Mouse (Mus musculus) MEL (cell line): ENCODE measurements around the gene Adm2. TPM values are rescaled to one million over a fixed set of nuclear protein-coding genes. Genes with fewer than 3 reads are reported as not detected.
A peak's percentile ranks its signal among the peaks of the same experiment; 100 is the strongest.

ENCODE experiments used
- DNase-seq: peaks from one replicate; pipeline ENCODE4 v3.0.0; 2011; ENCODE audit warnings: low read depth, low spot score
- H3K27ac ChIP-seq: 2 replicates; pipeline ENCODE4 v1.5.1; 2012; ENCODE audit warnings: low read depth, mild to moderate bottlenecking, control low read depth, low read length, moderate library complexity; ENCODE audit not compliant: control insufficient read depth
- H3K27me3 ChIP-seq, 2 experiments: fragments of 150-350 bp in 1 of 2; sonication (generic) in 1 of 2; 2 replicates each; pipeline ENCODE4 v1.6.1; 2012; ENCODE audit warnings: low read length in 2 of 2, mild to moderate bottlenecking in 2 of 2, improper control_type of control experiment in 1 of 2, moderate library complexity in 1 of 2; ENCODE audit not compliant: insufficient read depth in 2 of 2, control insufficient read depth in 1 of 2
- H3K36me3 ChIP-seq, 2 experiments: 2 replicates each; pipeline ENCODE4 v1.6.1; 2012 to 2014; ENCODE audit warnings: low read length in 2 of 2, improper control_type of control experiment in 1 of 2, inconsistent platforms in 1 of 2, mild to moderate bottlenecking in 1 of 2; ENCODE audit not compliant: insufficient read depth in 2 of 2, control insufficient read depth in 1 of 2
- H3K4me1 ChIP-seq, 2 experiments: fragments of 150-350 bp in 1 of 2; sonication (generic) in 1 of 2; 2 replicates each; pipeline ENCODE4 v1.6.1; 2012; ENCODE audit warnings: low read length in 2 of 2, improper control_type of control experiment in 1 of 2, mild to moderate bottlenecking in 1 of 2; ENCODE audit not compliant: insufficient read depth in 2 of 2, control insufficient read depth in 1 of 2
- H3K4me3 ChIP-seq, 2 experiments: fragments of 150-350 bp in 1 of 2; sonication (generic) in 1 of 2; 2 replicates each; pipeline ENCODE4 v1.5.1; 2012; ENCODE audit warnings: low read depth in 2 of 2, low read length in 2 of 2, mild to moderate bottlenecking in 2 of 2, moderate library complexity in 2 of 2, control low read depth in 1 of 2, improper control_type of control experiment in 1 of 2; ENCODE audit not compliant: control insufficient read depth in 1 of 2, insufficient read depth in 1 of 2
- H3K79me2 ChIP-seq: 2 replicates; pipeline ENCODE4 v1.6.1; 2012; ENCODE audit warnings: mild to moderate bottlenecking, low read length, moderate library complexity; ENCODE audit not compliant: control insufficient read depth, poor library complexity, insufficient read depth
- H3K9ac ChIP-seq: 2 replicates; pipeline ENCODE4 v1.6.1; 2012; ENCODE audit warnings: low read depth, mild to moderate bottlenecking, control low read depth, low read length, moderate library complexity; ENCODE audit not compliant: control insufficient read depth, poor library complexity, severe bottlenecking
- H3K9me3 ChIP-seq: fragments of 150-350 bp; sonication (generic); replicated peaks from 2 replicates; pipeline ENCODE4 v1.6.1; 2012; ENCODE audit warnings: mild to moderate bottlenecking, low read length, improper control_type of control experiment, moderate library complexity; ENCODE audit not compliant: insufficient read depth
- BHLHE40 ChIP-seq: IDR thresholded peaks from 2 replicates; pipeline ENCODE4 v1.6.1; 2012; ENCODE audit warnings: low read depth, mild to moderate bottlenecking, inconsistent platforms, low read length, improper control_type of control experiment, borderline replicate concordance
- CHD2 ChIP-seq: IDR thresholded peaks from 2 replicates; pipeline ENCODE4 v1.6.1; 2011; ENCODE audit warnings: low read length, improper control_type of control experiment
- E2F4 ChIP-seq: IDR thresholded peaks from 2 replicates; pipeline ENCODE4 v1.6.1; 2011; ENCODE audit warnings: low read depth, low read length, improper control_type of control experiment, borderline replicate concordance
- ELF1 ChIP-seq: IDR thresholded peaks from 2 replicates; pipeline ENCODE4 v1.6.1; 2014; ENCODE audit warnings: low read depth, mild to moderate bottlenecking, inconsistent platforms, low read length, improper control_type of control experiment, moderate library complexity
- ETS1 ChIP-seq: IDR thresholded peaks from 2 replicates; pipeline ENCODE4 v1.6.1; 2012; ENCODE audit warnings: low read depth, mild to moderate bottlenecking, inconsistent platforms, low read length, improper control_type of control experiment, moderate library complexity
- GABPA ChIP-seq: IDR thresholded peaks from 2 replicates; pipeline ENCODE4 v1.6.1; 2012; ENCODE audit warnings: low read depth, mild to moderate bottlenecking, inconsistent platforms, low read length, improper control_type of control experiment, moderate library complexity
- GATA1 ChIP-seq: IDR thresholded peaks from 2 replicates; pipeline ENCODE4 v1.6.1; 2011; ENCODE audit warnings: low read depth, low read length, improper control_type of control experiment
- JUND ChIP-seq: IDR thresholded peaks from 2 replicates; pipeline ENCODE4 v1.6.1; 2011; ENCODE audit warnings: low read depth, mild to moderate bottlenecking, improper control_type of control experiment, low read length
- KAT2A ChIP-seq: conservative IDR thresholded peaks from 2 replicates; pipeline ENCODE4 v1.6.1; 2012; ENCODE audit warnings: low read depth, low read length, improper control_type of control experiment, inconsistent platforms
- MAZ ChIP-seq: IDR thresholded peaks from 2 replicates; pipeline ENCODE4 v1.6.1; 2012; ENCODE audit warnings: low read depth, mild to moderate bottlenecking, inconsistent platforms, low read length, improper control_type of control experiment
- MEF2A ChIP-seq: IDR thresholded peaks from 2 replicates; pipeline ENCODE4 v1.6.1; 2014; ENCODE audit warnings: low read depth, mild to moderate bottlenecking, inconsistent platforms, low read length, improper control_type of control experiment; ENCODE audit not compliant: poor library complexity, insufficient replicate concordance, severe bottlenecking; ENCODE audit errors: extremely low read depth
- MYC ChIP-seq: IDR thresholded peaks from 2 replicates; pipeline ENCODE4 v1.6.1; 2011; ENCODE audit warnings: low read depth, mild to moderate bottlenecking, low read length, improper control_type of control experiment, moderate library complexity
- POLR2AphosphoS2 ChIP-seq: IDR thresholded peaks from 2 replicates; pipeline ENCODE4 v1.6.1; 2011; ENCODE audit warnings: low read length, improper control_type of control experiment
- SIN3A ChIP-seq: IDR thresholded peaks from 2 replicates; pipeline ENCODE4 v1.6.1; 2012; ENCODE audit warnings: low read length, improper control_type of control experiment, inconsistent platforms
- TAL1 ChIP-seq: IDR thresholded peaks from 2 replicates; pipeline ENCODE4 v1.6.1; 2012; ENCODE audit warnings: mild to moderate bottlenecking, inconsistent platforms, low read length, moderate library complexity, mixed read lengths
- TCF12 ChIP-seq: IDR thresholded peaks from 2 replicates; pipeline ENCODE4 v1.6.1; 2014; ENCODE audit warnings: low read depth, mild to moderate bottlenecking, inconsistent platforms, low read length, improper control_type of control experiment, moderate library complexity
- UBTF ChIP-seq: IDR thresholded peaks from 2 replicates; pipeline ENCODE4 v1.6.1; 2012; ENCODE audit warnings: low read depth, mild to moderate bottlenecking, inconsistent platforms, low read length, improper control_type of control experiment, moderate library complexity, borderline replicate concordance; ENCODE audit not compliant: insufficient read depth
- USF2 ChIP-seq, 2 experiments: IDR thresholded peaks; 2 replicates each; pipeline ENCODE4 v1.6.1; 2011 to 2012; ENCODE audit warnings: improper control_type of control experiment in 2 of 2, low read length in 2 of 2, borderline replicate concordance in 1 of 2, inconsistent platforms in 1 of 2, low read depth in 1 of 2, mild to moderate bottlenecking in 1 of 2; ENCODE audit not compliant: insufficient read depth in 1 of 2
- ZMIZ1 ChIP-seq: IDR thresholded peaks from 2 replicates; pipeline ENCODE4 v1.6.1; 2012; ENCODE audit warnings: low read depth, mild to moderate bottlenecking, inconsistent platforms, low read length, improper control_type of control experiment, moderate library complexity
- polyA plus RNA-seq, 2 experiments: library from polyadenylated mRNA; stranded (reverse) in 1 of 2; unstranded in 1 of 2; fragments of >175 nt in 1 of 2; fragments of >200 nt in 1 of 2; gene quantifications; 2 replicates each; pipeline versions ENCODE4 v1.2.1 to v1.2.4; 2012; ENCODE audit warnings: low replicate concordance in 2 of 2, low read depth in 1 of 2; ENCODE audit not compliant: insufficient read length in 2 of 2, insufficient read depth in 1 of 2, missing spikeins in 1 of 2
- total RNA-seq: library from RNA; depleted of rRNA; stranded (reverse); fragments of 300-350 nt; gene quantifications from 2 replicates; pipeline ENCODE4 v1.2.3, GENCODE M21; 2012

The Adm2 gene
- total and polyA plus RNA-seq, 3 experiments: 1.4 to 18.2 TPM; not detected in 1

DNA sequence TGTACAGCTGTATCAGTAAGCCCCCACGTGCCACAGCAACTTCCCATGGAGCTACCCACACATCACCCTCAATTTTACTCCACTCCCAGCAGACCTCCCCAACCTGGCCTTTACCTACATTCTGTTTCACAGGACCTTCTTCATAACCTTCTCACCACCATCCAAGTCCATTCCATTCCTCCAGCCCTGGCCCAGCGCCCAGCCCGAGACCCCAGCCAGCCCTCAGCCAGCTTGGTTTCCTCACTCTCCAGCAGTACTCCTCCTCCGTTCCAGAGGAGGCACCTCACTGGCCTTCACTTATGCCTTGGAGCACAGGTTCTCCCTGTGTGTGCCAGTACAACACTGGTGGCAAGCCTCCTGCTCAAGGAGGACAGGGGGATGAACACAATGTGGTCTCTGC is 9.2 kb upstream of the Adm2 start:
- H3K27ac ChIP-seq: no peak overlapping the region
- H3K9ac ChIP-seq: no peak overlapping the region

DNA sequence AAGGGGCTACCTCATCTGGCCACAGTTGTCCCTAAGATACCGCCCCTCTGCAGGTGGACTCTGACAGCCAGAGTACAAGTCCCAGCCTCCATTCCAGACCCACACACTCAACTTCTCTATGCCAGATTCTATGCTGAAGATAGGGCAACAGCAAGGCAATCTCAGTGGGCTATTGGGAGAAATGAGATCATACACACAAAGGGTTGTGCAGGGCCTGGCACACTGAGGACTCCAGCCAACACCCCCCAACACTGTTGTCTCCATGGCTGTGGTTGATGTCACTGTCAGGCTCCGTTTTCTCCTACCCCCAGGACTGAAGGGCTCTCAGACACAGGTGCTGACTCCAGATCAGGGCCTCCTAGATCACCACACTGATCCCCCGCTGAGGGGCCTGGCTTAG is 8.4 kb upstream of the Adm2 start:
- peak overlapping the region; percentile 88 to 92 for H3K4me3 ChIP-seq
- H3K27me3 ChIP-seq: no peaks in the 10 kb centered on the region
- DNase-seq: peak; percentile 20
- peak overlapping the region; percentile 88 for H3K9ac ChIP-seq
- H3K27ac ChIP-seq: no peak overlapping the region
- TF ChIP-seq GABPA (no peak), CHD2 (no peak), GATA1 (no peak)
- TF ChIP-seq, all 39 proteins: peak for 0
- Histone ChIP-seq H3K36me3 (peaks cover 0 to 22% of the 10 kb centered on the region in 2 experiments; a peak in 2 of 4 replicates), H3K4me1 (peaks cover 13 to 37% of the 10 kb centered on the region in 2 experiments), H3K79me2 (peaks cover 57% of the 10 kb centered on the region), H3K9me3 (no peaks in the 10 kb centered on the region)

More for the DNA sequence above, 9.2 kb upstream of the Adm2 start:
- H3K9me3 ChIP-seq: no peaks in the 10 kb centered on the region
- peaks cover 65% of the 10 kb centered on the region for H3K79me2 ChIP-seq
- H3K27me3 ChIP-seq: no peaks in the 10 kb centered on the region
- peaks cover 13 to 42% of the 10 kb centered on the region in 2 experiments for H3K4me1 ChIP-seq
- H3K36me3 ChIP-seq: peaks cover 0 to 28% of the 10 kb centered on the region in 2 experiments; a peak in 2 of 4 replicates
- no peak overlapping the region for H3K4me3 ChIP-seq
- TF ChIP-seq UBTF (no peak), TCF12 (no peak), SIN3A (no peak), MEF2A (no peak), E2F4 (no peak), JUND (no peak), KAT2A (no peak), MYC (no peak), MAZ (no peak), POLR2AphosphoS2 (no peak), ETS1 (no peak), TAL1 (no peak), BHLHE40 (no peak), ZMIZ1 (no peak), USF2 (IDR thresholded peaks at IDR 0.05; ENCODE audit: borderline replicate concordance in 1 of 2, insufficient read depth in 1 of 2, low read depth in 1 of 2, low read length in 2 of 2) (no peak), ELF1 (no peak)
- no peak for DNase-seq
